Mouse (Mus musculus): ENCODE results near the gene Irgm1. TPM values are rescaled to one million over a fixed set of nuclear protein-coding genes. Genes with fewer than 3 reads are reported as not detected.
A peak's percentile ranks its signal among the peaks of the same experiment; 100 is the strongest.
"Not testable (repeated sequence)": the region's sequence is repeated elsewhere in the genome, so short reads cannot be mapped to it uniquely, and the experiment has no call there.

Irgm1 gene
- polyA plus RNA-seq, 1 experiment from 2014 or later, result 15.0 TPM

- no peak for TF ChIP-seq CTCF (IDR thresholded peaks at IDR 0.05; ENCODE audit: low read depth)
- 72% methylated on average over 5 of the region's 5 CpGs for WGBS
- H3K4me1 ChIP-seq (replicated peaks; ENCODE audit: control insufficient read depth, insufficient read depth, low read length), result no peaks in the 10 kb centered on the region
- no peaks in the 10 kb centered on the region for H3K9me3 ChIP-seq (ENCODE audit: control insufficient read depth)
- no peaks in the 10 kb centered on the region for H3K36me3 ChIP-seq (ENCODE audit: control insufficient read depth, insufficient read depth)
- no peaks in the 10 kb centered on the region for H3K27me3 ChIP-seq (replicated peaks; ENCODE audit: control insufficient read depth, insufficient read depth, low read length)
- no peak overlapping the region for H3K4me2 ChIP-seq (replicated peaks; ENCODE audit: low read depth)
- H3K9ac ChIP-seq (ENCODE audit: low read depth, low read length), result no peak overlapping the region
- H3K4me3 ChIP-seq (ENCODE audit: low read depth, low read length), result no peak overlapping the region
- ATAC-seq, result no peak
- no peak overlapping the region for H3K27ac ChIP-seq (ENCODE audit: low read depth, low read length)
Measured at GRCm38 (mm10) chr11:48846881-48847280, 24.6 kb downstream of the Irgm1 start.

- H3K4me3 ChIP-seq (ENCODE audit: low read depth, low read length); H3K27me3 ChIP-seq (replicated peaks; ENCODE audit: control insufficient read depth, insufficient read depth, low read length); ATAC-seq; H3K27ac ChIP-seq (ENCODE audit: low read depth, low read length); H3K4me2 ChIP-seq (replicated peaks; ENCODE audit: low read depth); H3K9ac ChIP-seq (ENCODE audit: low read depth, low read length); H3K9me3 ChIP-seq (ENCODE audit: control insufficient read depth); H3K36me3 ChIP-seq (ENCODE audit: control insufficient read depth, insufficient read depth); H3K4me1 ChIP-seq (replicated peaks; ENCODE audit: control insufficient read depth, insufficient read depth, low read length): not testable (repeated sequence)
- TF ChIP-seq CTCF (IDR thresholded peaks at IDR 0.05; ENCODE audit: low read depth), result 0 out of 2 replicates have a peak, but pooled peaks have one; percentile 8
- 85% methylated on average over 2 of the region's 2 CpGs for WGBS
Measured at GRCm38 (mm10) chr11:48846362-48846761, 25.1 kb downstream of the Irgm1 start.

GRCm38 (mm10) chr11:48845244-48845815, 26.2 kb downstream of the Irgm1 start:
- no peak for ATAC-seq
- H3K27me3 ChIP-seq (replicated peaks; ENCODE audit: control insufficient read depth, insufficient read depth, low read length), result no peaks in the 10 kb centered on the region
- H3K36me3 ChIP-seq (ENCODE audit: control insufficient read depth, insufficient read depth), result no peaks in the 10 kb centered on the region
- H3K4me3 ChIP-seq (ENCODE audit: low read depth, low read length), result no peak overlapping the region
- H3K4me2 ChIP-seq (replicated peaks; ENCODE audit: low read depth), result no peak overlapping the region
- no peak for TF ChIP-seq CTCF (IDR thresholded peaks at IDR 0.05; ENCODE audit: low read depth)
- H3K9ac ChIP-seq (ENCODE audit: low read depth, low read length), result no peak overlapping the region
- no peaks in the 10 kb centered on the region for H3K4me1 ChIP-seq (replicated peaks; ENCODE audit: control insufficient read depth, insufficient read depth, low read length)
- H3K27ac ChIP-seq (ENCODE audit: low read depth, low read length), result no peak overlapping the region
- 42% methylated on average over 13 of the region's 13 CpGs for WGBS
- H3K9me3 ChIP-seq (ENCODE audit: control insufficient read depth), result no peaks in the 10 kb centered on the region

GRCm38 (mm10) chr11:48844309-48844708, 27.2 kb downstream of the Irgm1 start:
- H3K27me3 ChIP-seq (replicated peaks; ENCODE audit: control insufficient read depth, insufficient read depth, low read length), result no peaks in the 10 kb centered on the region
- ATAC-seq, result no peak
- H3K4me3 ChIP-seq (ENCODE audit: low read depth, low read length), result no peak overlapping the region
- no peak overlapping the region for H3K4me2 ChIP-seq (replicated peaks; ENCODE audit: low read depth)
- 59% methylated on average over 6 of the region's 6 CpGs for WGBS
- H3K36me3 ChIP-seq (ENCODE audit: control insufficient read depth, insufficient read depth), result no peaks in the 10 kb centered on the region
- H3K9ac ChIP-seq (ENCODE audit: low read depth, low read length), result no peak overlapping the region
- H3K4me1 ChIP-seq (replicated peaks; ENCODE audit: control insufficient read depth, insufficient read depth, low read length), result no peaks in the 10 kb centered on the region
- H3K27ac ChIP-seq (ENCODE audit: low read depth, low read length), result no peak overlapping the region
- TF ChIP-seq CTCF (IDR thresholded peaks at IDR 0.05; ENCODE audit: low read depth), result no peak
- H3K9me3 ChIP-seq (ENCODE audit: control insufficient read depth), result no peaks in the 10 kb centered on the region

GRCm38 (mm10) chr11:48843202-48843601, 28.3 kb downstream of the Irgm1 start:
- H3K27me3 ChIP-seq (replicated peaks; ENCODE audit: control insufficient read depth, insufficient read depth, low read length), result no peaks in the 10 kb centered on the region
- no peak overlapping the region for H3K27ac ChIP-seq (ENCODE audit: low read depth, low read length)
- no peak for ATAC-seq
- H3K9ac ChIP-seq (ENCODE audit: low read depth, low read length), result no peak overlapping the region
- no peak overlapping the region for H3K4me2 ChIP-seq (replicated peaks; ENCODE audit: low read depth)
- 50% methylated on average over 11 of the region's 11 CpGs for WGBS
- H3K4me3 ChIP-seq (ENCODE audit: low read depth, low read length), result no peak overlapping the region
- no peak for TF ChIP-seq CTCF (IDR thresholded peaks at IDR 0.05; ENCODE audit: low read depth)
- H3K9me3 ChIP-seq (ENCODE audit: control insufficient read depth), result no peaks in the 10 kb centered on the region
- no peaks in the 10 kb centered on the region for H3K36me3 ChIP-seq (ENCODE audit: control insufficient read depth, insufficient read depth)
- H3K4me1 ChIP-seq (replicated peaks; ENCODE audit: control insufficient read depth, insufficient read depth, low read length), result 0 out of 2 replicates have a peak, but pooled peaks cover 4% of the 10 kb centered on the region

- Histone ChIP-seq H3K9me3 (ENCODE audit: control insufficient read depth) (no peaks in the 10 kb centered on the region), H3K4me3 (ENCODE audit: low read depth, low read length) (no peak overlapping the region), H3K27me3 (replicated peaks; ENCODE audit: control insufficient read depth, insufficient read depth, low read length) (no peaks in the 10 kb centered on the region), H3K36me3 (ENCODE audit: control insufficient read depth, insufficient read depth) (no peaks in the 10 kb centered on the region), H3K4me1 (replicated peaks; ENCODE audit: control insufficient read depth, insufficient read depth, low read length) (0 out of 2 replicates have a peak, but pooled peaks cover 4% of the 10 kb centered on the region), H3K27ac (ENCODE audit: low read depth, low read length) (no peak overlapping the region), H3K9ac (ENCODE audit: low read depth, low read length) (no peak overlapping the region), H3K4me2 (replicated peaks; ENCODE audit: low read depth) (no peak overlapping the region)
- ATAC-seq, result no peak
- TF ChIP-seq CTCF (IDR thresholded peaks at IDR 0.05; ENCODE audit: low read depth), result no peak
- 81% methylated on average over 4 of the region's 4 CpGs for WGBS
Measured at GRCm38 (mm10) chr11:48842378-48842792, 29.1 kb downstream of the Irgm1 start.
